ENCODE assay signal across 26 mouse cellular contexts in genomic region chr2:29536481-29536880, GRCm38 (mm10).
DNase-seq lines count a peak whose midpoint lies in the region; ATAC-seq and TF ChIP-seq lines count a peak whose summit lies in the region.
"Had no signal": no experiment of that assay in that cellular context is flagged by ENCODE, and none has a peak within 500 bp of the region (broad histone marks: within the 10 kb centered on the region; RNA-seq: fewer than 3 reads in every experiment).

No protein-coding gene starts in this region.

- no peak for TF ChIP-seq CTCF in hindbrain, postnatal 0 days (IDR thresholded peaks at IDR 0.05; ENCODE audit: low read depth)

- 79% methylated on average over 9 of the region's 9 CpGs for WGBS in heart, embryonic 13.5 days
- 70% methylated on average over 9 of the region's 9 CpGs for WGBS in hindbrain, postnatal 0 days
- WGBS in hindbrain, embryonic 13.5 days: 87% methylated on average over 9 of the region's 9 CpGs
- 92% methylated on average over 9 of the region's 9 CpGs for WGBS in midbrain, embryonic 10.5 days
- 88% methylated on average over 9 of the region's 9 CpGs for WGBS in midbrain, embryonic 14.5 days

- H3K9me3 ChIP-seq in heart, embryonic 13.5 days: no peaks in the 10 kb centered on the region
- no peaks in the 10 kb centered on the region for H3K9me3 ChIP-seq in hindbrain, postnatal 0 days (ENCODE audit: low read length)
- no peaks in the 10 kb centered on the region for H3K9me3 ChIP-seq in hindbrain, embryonic 13.5 days
- no peaks in the 10 kb centered on the region for H3K9me3 ChIP-seq in midbrain, embryonic 10.5 days (replicated peaks)
- H3K9me3 ChIP-seq in midbrain, embryonic 14.5 days (ENCODE audit: control insufficient read depth, low read length): peaks cover 3% of the 10 kb centered on the region; the same call in 1 of the 2 replicates
- H3K9me3 ChIP-seq: embryonic facial prominence, embryonic 12.5 days; embryonic facial prominence, embryonic 15.5 days; heart, embryonic 15.5 days; hindbrain, embryonic 15.5 days; intestine, embryonic 15.5 days had no signal

- peaks cover 31% of the 10 kb centered on the region for H3K4me1 ChIP-seq in heart, embryonic 13.5 days
- no peaks in the 10 kb centered on the region for H3K4me1 ChIP-seq in hindbrain, postnatal 0 days (ENCODE audit: insufficient read depth, low read length)
- 0 out of 2 replicates have a peak, but pooled peaks cover 2% of the 10 kb centered on the region for H3K4me1 ChIP-seq in hindbrain, embryonic 13.5 days (replicated peaks)
- peaks cover 16% of the 10 kb centered on the region for H3K4me1 ChIP-seq in midbrain, embryonic 10.5 days
- H3K4me1 ChIP-seq in midbrain, embryonic 14.5 days (ENCODE audit: control insufficient read depth, insufficient read depth, low read length): no peaks in the 10 kb centered on the region
- H3K4me1 ChIP-seq: embryonic facial prominence, embryonic 12.5 days; intestine, embryonic 15.5 days had no signal

- no peak overlapping the region for H3K9ac ChIP-seq in heart, embryonic 13.5 days
- H3K9ac ChIP-seq in hindbrain, postnatal 0 days (replicated peaks; ENCODE audit: low read length): no peak overlapping the region
- H3K9ac ChIP-seq in hindbrain, embryonic 13.5 days: no peak overlapping the region
- no peak overlapping the region for H3K9ac ChIP-seq in midbrain, embryonic 14.5 days (replicated peaks; ENCODE audit: low read length)
- H3K9ac ChIP-seq: embryonic facial prominence, embryonic 12.5 days; embryonic facial prominence, embryonic 15.5 days; forebrain, postnatal 0 days; heart, embryonic 15.5 days; hindbrain, embryonic 15.5 days; intestine, embryonic 15.5 days had no signal

- ATAC-seq in heart, embryonic 13.5 days (ENCODE audit: extremely low read depth, insufficient number of reproducible peaks, low FRiP score, low TSS enrichment): no peak
- ATAC-seq in hindbrain, postnatal 0 days: 0 out of 2 replicates have a peak, but pooled peaks have one; percentile 15
- no peak for ATAC-seq in hindbrain, embryonic 13.5 days (ENCODE audit: low FRiP score)
- no peak for ATAC-seq in midbrain, embryonic 14.5 days (ENCODE audit: low FRiP score, low TSS enrichment)
- ATAC-seq: CD4-positive, CD25-positive, alpha-beta regulatory T cell, adult 4 months; forebrain, embryonic 14.5 days; forebrain, postnatal 0 days; intestine, embryonic 15.5 days; Patski had no signal

- no peak overlapping the region for H3K4me2 ChIP-seq in heart, embryonic 13.5 days
- no peak overlapping the region for H3K4me2 ChIP-seq in hindbrain, postnatal 0 days (ENCODE audit: low read depth, low read length)
- H3K4me2 ChIP-seq in hindbrain, embryonic 13.5 days: no peak overlapping the region
- H3K4me2 ChIP-seq in midbrain, embryonic 14.5 days (ENCODE audit: low read length): no peak overlapping the region
- H3K4me2 ChIP-seq: embryonic facial prominence, embryonic 12.5 days; embryonic facial prominence, embryonic 15.5 days; heart, embryonic 15.5 days; hindbrain, embryonic 15.5 days; intestine, embryonic 15.5 days had no signal

- H3K27me3 ChIP-seq in heart, embryonic 13.5 days (replicated peaks): 0 out of 2 replicates have a peak, but pooled peaks cover 3% of the 10 kb centered on the region
- H3K27me3 ChIP-seq in hindbrain, postnatal 0 days (ENCODE audit: insufficient read depth, low read length): no peaks in the 10 kb centered on the region
- 0 out of 2 replicates have a peak, but pooled peaks cover 5% of the 10 kb centered on the region for H3K27me3 ChIP-seq in hindbrain, embryonic 13.5 days
- peaks cover 44% of the 10 kb centered on the region for H3K27me3 ChIP-seq in midbrain, embryonic 10.5 days (ENCODE audit: low read depth, poor library complexity, severe bottlenecking)
- no peaks in the 10 kb centered on the region for H3K27me3 ChIP-seq in midbrain, embryonic 14.5 days (ENCODE audit: control insufficient read depth, insufficient read depth, low read length)
- H3K27me3 ChIP-seq: embryonic facial prominence, embryonic 12.5 days; embryonic facial prominence, embryonic 15.5 days; heart, embryonic 15.5 days; hindbrain, embryonic 15.5 days; intestine, embryonic 15.5 days; Patski had no signal

- peak overlapping the region; percentile 50 for H3K27ac ChIP-seq in heart, embryonic 13.5 days (replicated peaks)
- H3K27ac ChIP-seq in hindbrain, postnatal 0 days: no peak overlapping the region
- H3K27ac ChIP-seq in hindbrain, embryonic 13.5 days: no peak overlapping the region
- peak overlapping the region; percentile 28; the same call in 1 of the 2 replicates for H3K27ac ChIP-seq in midbrain, embryonic 10.5 days (replicated peaks)
- H3K27ac ChIP-seq in midbrain, embryonic 14.5 days (replicated peaks; ENCODE audit: low read depth, low read length): no peak overlapping the region
- H3K27ac ChIP-seq: embryonic facial prominence, embryonic 15.5 days; hindbrain, embryonic 15.5 days; intestine, embryonic 15.5 days had no signal

- no peaks in the 10 kb centered on the region for H3K36me3 ChIP-seq in heart, embryonic 13.5 days
- no peaks in the 10 kb centered on the region for H3K36me3 ChIP-seq in hindbrain, postnatal 0 days (ENCODE audit: insufficient read depth, low read length)
- H3K36me3 ChIP-seq in hindbrain, embryonic 13.5 days: no peaks in the 10 kb centered on the region
- no peaks in the 10 kb centered on the region for H3K36me3 ChIP-seq in midbrain, embryonic 10.5 days
- H3K36me3 ChIP-seq in midbrain, embryonic 14.5 days (ENCODE audit: control insufficient read depth, insufficient read depth, low read length): no peaks in the 10 kb centered on the region
- H3K36me3 ChIP-seq: embryonic facial prominence, embryonic 12.5 days; embryonic facial prominence, embryonic 15.5 days; heart, embryonic 15.5 days; hindbrain, embryonic 15.5 days; intestine, embryonic 15.5 days had no signal

- no peak for DNase-seq in heart, adult 9 months (ENCODE audit: low spot score in 2 of 2)
- DNase-seq in hindbrain, postnatal 0 days (ENCODE audit: low spot score): no peak
- DNase-seq in midbrain, embryonic 10.5 days (ENCODE audit: low spot score): no peak
- DNase-seq in midbrain, embryonic 14.5 days: no peak
- DNase-seq in adipocyte (ENCODE audit: low spot score): peak; percentile 63
- no peak for DNase-seq in frontal cortex, postnatal 36 days (ENCODE audit: low spot score in 2 of 2)
- DNase-seq: adrenal gland, adult 2 months; adrenal gland, postnatal 14 days; cerebellum, adult 11 months; cerebellum, adult 2 months; cerebellum, adult 9-11 months; cerebellum, postnatal 25 days; forebrain, postnatal 0 days; gastrocnemius, postnatal 25 days; heart, adult 18-20 months; kidney, adult 11 months had no signal

- no peak overlapping the region for H3K4me3 ChIP-seq in heart, embryonic 13.5 days
- H3K4me3 ChIP-seq in hindbrain, postnatal 0 days (ENCODE audit: low read length): no peak overlapping the region
- H3K4me3 ChIP-seq in hindbrain, embryonic 13.5 days: no peak overlapping the region
- H3K4me3 ChIP-seq in midbrain, embryonic 10.5 days: no peak overlapping the region
- no peak overlapping the region for H3K4me3 ChIP-seq in midbrain, embryonic 14.5 days (replicated peaks; ENCODE audit: low read depth, low read length)
- H3K4me3 ChIP-seq: embryonic facial prominence, embryonic 12.5 days; embryonic facial prominence, embryonic 15.5 days; heart, embryonic 15.5 days; hindbrain, embryonic 15.5 days; intestine, embryonic 15.5 days had no signal

Comparison
In these comparisons a context has a peak if more than half of its experiments do, and no peak if none do; other contexts are left out.
1. H3K27ac ChIP-seq: peak in heart, embryonic 13.5 days (single experiment) and midbrain, embryonic 10.5 days (single experiment); none in hindbrain, postnatal 0 days (single experiment), hindbrain, embryonic 13.5 days (single experiment) and midbrain, embryonic 14.5 days (single experiment).